Mouse (Mus musculus) CH12.LX (cell line): ENCODE results near the gene Srgap1. TPM values are rescaled to one million over a fixed set of nuclear protein-coding genes. Genes with fewer than 3 reads are reported as not detected.

Source experiments
- DNase-seq: peaks from one replicate; pipeline ENCODE4 v3.0.0-alpha.2; 2013; ENCODE audit errors: extremely low read depth
- H3K27ac ChIP-seq: 2 replicates; pipeline ENCODE4 v1.5.1; 2012; ENCODE audit warnings: low read depth, mild to moderate bottlenecking, control low read depth, moderate library complexity; ENCODE audit not compliant: insufficient read depth
- H3K27me3 ChIP-seq: replicated peaks from 2 replicates; pipeline ENCODE3; 2012; ENCODE audit warnings: inconsistent platforms
- H3K36me3 ChIP-seq, 2 experiments: replicated peaks in 1 of 2; 2 replicates each; pipeline versions ENCODE3 to v1.6.1; 2012; ENCODE audit warnings: inconsistent platforms in 1 of 2, low read length in 1 of 2, mild to moderate bottlenecking in 1 of 2, mixed read lengths in 1 of 2, moderate library complexity in 1 of 2; ENCODE audit not compliant: control insufficient read depth in 1 of 2, insufficient read depth in 1 of 2
- H3K4me1 ChIP-seq, 2 experiments: 2 replicates each; pipeline ENCODE4 v1.6.1; 2012; ENCODE audit warnings: inconsistent platforms in 1 of 2, moderate library complexity in 1 of 2; ENCODE audit not compliant: insufficient read depth in 2 of 2, control insufficient read depth in 1 of 2
- H3K4me2 ChIP-seq: 2 replicates; pipeline ENCODE4 v1.6.1; 2012; ENCODE audit warnings: low read depth, mild to moderate bottlenecking, control low read depth; ENCODE audit not compliant: poor library complexity, insufficient read depth, severe bottlenecking
- H3K4me3 ChIP-seq, 3 experiments: fragments of 150-350 bp in 1 of 3; sonication (generic) in 1 of 3; replicated peaks in 1 of 3; 2 replicates each; pipeline versions ENCODE3 to v1.5.1; 2011 to 2012; ENCODE audit warnings: low read depth in 2 of 3, low read length in 2 of 3, mild to moderate bottlenecking in 2 of 3, moderate library complexity in 2 of 3, control low read depth in 1 of 3, improper control_type of control experiment in 1 of 3, inconsistent platforms in 1 of 3, mixed read lengths in 1 of 3; ENCODE audit not compliant: poor library complexity in 1 of 3
- H3K79me2 ChIP-seq: replicated peaks from 2 replicates; pipeline ENCODE4 v1.6.1; 2012; ENCODE audit warnings: mild to moderate bottlenecking, moderate library complexity; ENCODE audit not compliant: control insufficient read depth, poor library complexity, insufficient read depth, severe bottlenecking; ENCODE audit errors: extremely low read depth
- H3K9ac ChIP-seq: 2 replicates; pipeline ENCODE4 v1.6.1; 2012; ENCODE audit warnings: low read depth, mild to moderate bottlenecking, control low read depth, moderate library complexity; ENCODE audit not compliant: insufficient read depth
- H3K9me3 ChIP-seq: replicated peaks from 2 replicates; pipeline ENCODE3; 2012; ENCODE audit warnings: low read length, inconsistent platforms, mixed read lengths
- BHLHE40 ChIP-seq: IDR thresholded peaks from 2 replicates; pipeline ENCODE4 v1.6.1; 2011; ENCODE audit warnings: mild to moderate bottlenecking, low read depth, low read length, improper control_type of control experiment
- CHD1 ChIP-seq: IDR thresholded peaks from 2 replicates; pipeline ENCODE4 v1.6.1; 2012; ENCODE audit warnings: low read depth, low read length, improper control_type of control experiment, inconsistent platforms
- CHD2 ChIP-seq: IDR thresholded peaks from 2 replicates; pipeline ENCODE4 v1.6.1; 2011; ENCODE audit warnings: low read length, improper control_type of control experiment
- CTCF ChIP-seq, 2 experiments: IDR thresholded peaks in 1 of 2; conservative IDR thresholded peaks in 1 of 2; 2 replicates each; pipeline ENCODE4 v1.5.1; 2011 to 2012; ENCODE audit warnings: low read depth in 2 of 2, low read length in 2 of 2, improper control_type of control experiment in 1 of 2, inconsistent platforms in 1 of 2, mild to moderate bottlenecking in 1 of 2, moderate library complexity in 1 of 2
- EP300 ChIP-seq: IDR thresholded peaks from 2 replicates; pipeline ENCODE4 v1.6.1; 2011; ENCODE audit warnings: low read length, improper control_type of control experiment
- HCFC1 ChIP-seq: IDR thresholded peaks from 2 replicates; pipeline ENCODE4 v1.6.1; 2012; ENCODE audit warnings: low read depth, mild to moderate bottlenecking, inconsistent platforms, low read length, improper control_type of control experiment
- IRF4 ChIP-seq: IDR thresholded peaks from 2 replicates; pipeline ENCODE4 v1.6.1; 2014; ENCODE audit warnings: low read depth, mild to moderate bottlenecking, inconsistent platforms, low read length, improper control_type of control experiment
- KAT2A ChIP-seq: IDR thresholded peaks from 2 replicates; pipeline ENCODE4 v1.6.1; 2012; ENCODE audit warnings: low read length, improper control_type of control experiment, inconsistent platforms; ENCODE audit not compliant: insufficient replicate concordance
- MAFK ChIP-seq: IDR thresholded peaks from 2 replicates; pipeline ENCODE4 v1.6.1; 2011; ENCODE audit warnings: low read length, improper control_type of control experiment; ENCODE audit not compliant: insufficient replicate concordance
- MXI1 ChIP-seq: IDR thresholded peaks from 2 replicates; pipeline ENCODE4 v1.6.1; 2011; ENCODE audit warnings: mild to moderate bottlenecking, low read depth, low read length, improper control_type of control experiment
- MYC ChIP-seq: IDR thresholded peaks from 2 replicates; pipeline ENCODE4 v1.6.1; 2011; ENCODE audit warnings: low read depth, mild to moderate bottlenecking, improper control_type of control experiment, low read length
- NELFE ChIP-seq: IDR thresholded peaks from 2 replicates; pipeline ENCODE4 v1.6.1; 2011; ENCODE audit warnings: low read depth, low read length, improper control_type of control experiment
- RAD21 ChIP-seq: IDR thresholded peaks from 2 replicates; pipeline ENCODE4 v1.6.1; 2011; ENCODE audit warnings: low read depth, mild to moderate bottlenecking, low read length, improper control_type of control experiment, moderate library complexity
- SMC3 ChIP-seq: IDR thresholded peaks from 2 replicates; pipeline ENCODE4 v1.6.1; 2011; ENCODE audit warnings: low read depth, low read length, improper control_type of control experiment
- TBP ChIP-seq: conservative IDR thresholded peaks from 2 replicates; pipeline ENCODE4 v1.6.1; 2011; ENCODE audit warnings: low read depth, low read length, improper control_type of control experiment
- USF1 ChIP-seq: IDR thresholded peaks from 2 replicates; pipeline ENCODE4 v1.6.1; 2014; ENCODE audit warnings: low read depth, mild to moderate bottlenecking, inconsistent platforms, low read length, improper control_type of control experiment
- USF2 ChIP-seq: conservative IDR thresholded peaks from 2 replicates; pipeline ENCODE4 v1.6.1; 2011; ENCODE audit warnings: low read depth, low read length, improper control_type of control experiment
- ZC3H11A ChIP-seq: IDR thresholded peaks from 2 replicates; pipeline ENCODE4 v1.6.1; 2012; ENCODE audit warnings: low read depth, mild to moderate bottlenecking, inconsistent platforms, low read length, improper control_type of control experiment
- ZKSCAN1 ChIP-seq: IDR thresholded peaks from 2 replicates; pipeline ENCODE4 v1.6.1; 2012; ENCODE audit warnings: low read depth, inconsistent platforms, low read length, improper control_type of control experiment, borderline replicate concordance
- dilution Hi-C: fragments of 300-500 bp; cut with MboI; formaldehyde crosslinking; loops from 2 replicates; pipeline ENCODE4 v1.14.3; 2020; ENCODE audit warnings: low sequenced_read_pairs; ENCODE audit not compliant: extremely low pct_unique_long_range_greater_than_20kb, extremely low pct_ligation_motif_present
- in situ Hi-C: fragments of 300-500 bp; cut with MboI; formaldehyde crosslinking; loops from 3 replicates; pipeline ENCODE4 v1.14.3; 2019; ENCODE audit warnings: low sequenced_read_pairs, low pct_ligation_motif_present, low pct_unique_long_range_greater_than_20kb, mixed read lengths
- polyA plus RNA-seq: library from polyadenylated mRNA; unstranded; fragments of >175 nt; gene quantifications from 2 replicates; pipeline ENCODE4 v1.2.1, GENCODE M21; 2012; ENCODE audit warnings: low read depth; ENCODE audit not compliant: insufficient read length
- total RNA-seq, 2 experiments: library from RNA; depleted of rRNA; stranded (reverse); fragments of 300-350 nt in 1 of 2; fragments of >200 nt in 1 of 2; gene quantifications; 2 replicates each; pipeline ENCODE4 v1.2.3; 2012 to 2014

Gene Srgap1
- total and polyA plus RNA-seq, 3 experiments = not detected

- dilution Hi-C loops = no loop called here
- Histone ChIP-seq H3K4me1 (no peaks in the 10 kb centered on the region), H3K9me3 (peaks cover 4% of the 10 kb centered on the region), H3K9ac (no peak overlapping the region), H3K27ac (no peak overlapping the region), H3K4me3 (no peak overlapping the region)
- DNase-seq = peak; percentile 23
- TF ChIP-seq ZC3H11A = no peak
- TF ChIP-seq CHD1 = no peak
- no peak for TF ChIP-seq BHLHE40
- TF ChIP-seq CTCF (conservative IDR thresholded peaks at IDR 0.05 in 1 of 2, IDR thresholded peaks at IDR 0.05 in 1 of 2; ENCODE audit: low read depth in 2 of 2, low read length in 2 of 2) = peak in 1 of 2 experiments; percentile 40; a peak in 3 of 4 replicates
- peak; percentile 12 for TF ChIP-seq RAD21
- TF ChIP-seq MYC = no peak
- TF ChIP-seq, all 38 proteins: peak for 2
- no peak overlapping the region for H3K4me2 ChIP-seq
- no peaks in the 10 kb centered on the region for H3K27me3 ChIP-seq
- in situ Hi-C loops = no loop called here
- no peaks in the 10 kb centered on the region for H3K36me3 ChIP-seq
- H3K79me2 ChIP-seq = no peaks in the 10 kb centered on the region
Observed at GRCm38 (mm10) chr10:122040372-122040771, 6.7 kb downstream of the Srgap1 start.

- DNase-seq = no peak
- no peak overlapping the region for H3K4me3 ChIP-seq
- no peak for TF ChIP-seq EP300
- TF ChIP-seq USF1 = no peak
- H3K79me2 ChIP-seq = no peaks in the 10 kb centered on the region
- peaks cover 4% of the 10 kb centered on the region for H3K9me3 ChIP-seq
- no peak overlapping the region for H3K4me2 ChIP-seq
- H3K4me1 ChIP-seq = no peaks in the 10 kb centered on the region
- H3K27me3 ChIP-seq = no peaks in the 10 kb centered on the region
- H3K27ac ChIP-seq = no peak overlapping the region
- no peaks in the 10 kb centered on the region for H3K36me3 ChIP-seq
- in situ Hi-C loops (no loop called here), dilution Hi-C loops (no loop called here)
- H3K9ac ChIP-seq = no peak overlapping the region
Observed at GRCm38 (mm10) chr10:122039566-122039965, 7.5 kb downstream of the Srgap1 start.

GRCm38 (mm10) chr10:122038554-122038953, 8.6 kb downstream of the Srgap1 start:
- TF ChIP-seq MAFK (no peak), TBP (no peak), HCFC1 (peak; percentile 69), RAD21 (no peak), NELFE (no peak), ZC3H11A (no peak), CHD2 (no peak), MXI1 (no peak), SMC3 (no peak), ZKSCAN1 (no peak), CHD1 (no peak), KAT2A (no peak), IRF4 (no peak), USF2 (peak; percentile 29; the same call in 1 of the 2 replicates)
- TF ChIP-seq, all 38 proteins: peak for 2
- no peaks in the 10 kb centered on the region for H3K27me3 ChIP-seq
- in situ Hi-C loops (no loop called here), dilution Hi-C loops (no loop called here)
- no peaks in the 10 kb centered on the region for H3K4me1 ChIP-seq
- no peak overlapping the region for H3K27ac ChIP-seq
- no peak overlapping the region for H3K4me2 ChIP-seq
- no peaks in the 10 kb centered on the region for H3K79me2 ChIP-seq
- H3K4me3 ChIP-seq = no peak overlapping the region
- H3K36me3 ChIP-seq = no peaks in the 10 kb centered on the region
- no peak overlapping the region for H3K9ac ChIP-seq
- peaks cover 4% of the 10 kb centered on the region for H3K9me3 ChIP-seq
- DNase-seq = peak; percentile 23
